ENCODE assay signal across 19 mouse cellular contexts in genomic region chr6:83092416-83093127, GRCm38 (mm10). TPM values are rescaled to one million over a fixed set of nuclear protein-coding genes. Genes with fewer than 3 reads are reported as not detected.
A peak's percentile ranks its signal among the peaks of the same experiment; 100 is the strongest.
DNase-seq lines count a peak whose midpoint lies in the region; ATAC-seq and TF ChIP-seq lines count a peak whose summit lies in the region.
"Had no signal": no experiment of that assay in that cellular context is flagged by ENCODE, and none has a peak within 500 bp of the region (broad histone marks: within the 10 kb centered on the region; RNA-seq: fewer than 3 reads in every experiment).

No protein-coding gene starts in this region.

- no peak overlapping the region for H3K9ac ChIP-seq in stomach, embryonic 16.5 days (ENCODE audit: low read length)
- no peak overlapping the region for H3K9ac ChIP-seq in stomach, postnatal 0 days (ENCODE audit: low read length)
- H3K9ac ChIP-seq: embryonic facial prominence, embryonic 15.5 days; forebrain, embryonic 12.5 days; hindbrain, embryonic 12.5 days; liver, embryonic 15.5 days; midbrain, embryonic 15.5 days had no signal

- no peaks in the 10 kb centered on the region for H3K9me3 ChIP-seq in stomach, embryonic 16.5 days (replicated peaks; ENCODE audit: control insufficient read depth, low read length)
- H3K9me3 ChIP-seq in stomach, postnatal 0 days (ENCODE audit: control insufficient read depth, low read length), result no peaks in the 10 kb centered on the region
- H3K9me3 ChIP-seq in midbrain, embryonic 10.5 days (replicated peaks), result no peaks in the 10 kb centered on the region
- H3K9me3 ChIP-seq: embryonic facial prominence, embryonic 15.5 days; forebrain, embryonic 12.5 days; limb, embryonic 10.5 days; liver, embryonic 15.5 days; midbrain, embryonic 15.5 days had no signal

- H3K4me3 ChIP-seq in kidney, adult 2 months (ENCODE audit: insufficient read depth, low read depth, low read length), result no peak overlapping the region
- H3K4me3 ChIP-seq in stomach, embryonic 16.5 days (replicated peaks; ENCODE audit: low read length), result no peak overlapping the region
- H3K4me3 ChIP-seq in stomach, postnatal 0 days (ENCODE audit: low read depth, low read length), result no peak overlapping the region
- H3K4me3 ChIP-seq in midbrain, embryonic 10.5 days, result no peak overlapping the region
- H3K4me3 ChIP-seq: embryonic facial prominence, embryonic 15.5 days; forebrain, embryonic 12.5 days; hindbrain, embryonic 12.5 days; limb, embryonic 10.5 days; liver, embryonic 15.5 days; midbrain, embryonic 15.5 days had no signal

- DNase-seq in adrenal gland, postnatal 36 days, result peak; percentile 59 to 75
- no peak for DNase-seq in adrenal gland, adult 8-10 months
- peak; percentile 59 for DNase-seq in kidney, adult 2 months
- DNase-seq in kidney, adult 11 months, result no peak
- DNase-seq in stomach, postnatal 0 days (ENCODE audit: low spot score), result no peak
- DNase-seq in midbrain, embryonic 10.5 days (ENCODE audit: low spot score), result no peak
- no peak for DNase-seq in thymus, postnatal 10 days (ENCODE audit: low spot score in 2 of 2)
- DNase-seq: cerebellum, adult 11-12 months; heart, adult 18-20 months; thymus, postnatal 36 days had no signal

- TF ChIP-seq CTCF in kidney, adult 2 months (conservative IDR thresholded peaks at IDR 0.05; ENCODE audit: insufficient read depth, insufficient read length, low read depth, low read length), result no peak
- TF ChIP-seq CTCF in stomach, postnatal 0 days (IDR thresholded peaks at IDR 0.05; ENCODE audit: low read depth), result no peak

- H3K27ac ChIP-seq in kidney, adult 2 months (ENCODE audit: insufficient read depth, low read depth, low read length), result 0 out of 2 replicates have a peak overlapping the region, but pooled peaks have one; percentile 17
- H3K27ac ChIP-seq in stomach, embryonic 16.5 days (ENCODE audit: low read length), result no peak overlapping the region
- no peak overlapping the region for H3K27ac ChIP-seq in stomach, postnatal 0 days (replicated peaks)
- H3K27ac ChIP-seq in midbrain, embryonic 10.5 days (replicated peaks), result no peak overlapping the region
- H3K27ac ChIP-seq: embryonic facial prominence, embryonic 15.5 days; forebrain, embryonic 12.5 days; hindbrain, embryonic 12.5 days; limb, embryonic 10.5 days; liver, embryonic 15.5 days; midbrain, embryonic 15.5 days had no signal

- no peaks in the 10 kb centered on the region for H3K27me3 ChIP-seq in kidney, adult 2 months (replicated peaks; ENCODE audit: control insufficient read depth, insufficient read depth, low read length)
- peaks cover 24% of the 10 kb centered on the region for H3K27me3 ChIP-seq in stomach, embryonic 16.5 days (ENCODE audit: control insufficient read depth, insufficient read depth, low read length)
- H3K27me3 ChIP-seq in stomach, postnatal 0 days (ENCODE audit: control insufficient read depth, insufficient read depth, low read length), result peaks cover 9% of the 10 kb centered on the region; the same call in 1 of the 2 replicates
- H3K27me3 ChIP-seq in midbrain, embryonic 10.5 days (ENCODE audit: low read depth, poor library complexity, severe bottlenecking), result peaks cover 56% of the 10 kb centered on the region

- WGBS in kidney, adult 2 months, result 17% methylated on average over 6 of the region's 6 CpGs
- WGBS in stomach, embryonic 16.5 days, result 24% methylated on average over 6 of the region's 6 CpGs
- 27% methylated on average over 6 of the region's 6 CpGs for WGBS in stomach, postnatal 0 days
- 55% methylated on average over 6 of the region's 6 CpGs for WGBS in midbrain, embryonic 10.5 days

- no peak overlapping the region for H3K4me2 ChIP-seq in stomach, embryonic 16.5 days (ENCODE audit: low read depth, low read length)
- H3K4me2 ChIP-seq in stomach, postnatal 0 days (replicated peaks; ENCODE audit: low read depth), result no peak overlapping the region
- H3K4me2 ChIP-seq: embryonic facial prominence, embryonic 15.5 days; forebrain, embryonic 12.5 days; hindbrain, embryonic 12.5 days; liver, embryonic 15.5 days; midbrain, embryonic 15.5 days had no signal

- 0 out of 2 replicates have a peak, but pooled peaks cover 3% of the 10 kb centered on the region for H3K4me1 ChIP-seq in kidney, adult 2 months (ENCODE audit: control insufficient read depth, insufficient read depth, low read length)
- 0 out of 2 replicates have a peak, but pooled peaks cover under 1% of the 10 kb centered on the region for H3K4me1 ChIP-seq in stomach, embryonic 16.5 days (ENCODE audit: control insufficient read depth, insufficient read depth, low read length)
- H3K4me1 ChIP-seq in stomach, postnatal 0 days (replicated peaks; ENCODE audit: control insufficient read depth, insufficient read depth), result no peaks in the 10 kb centered on the region
- peaks cover 8% of the 10 kb centered on the region for H3K4me1 ChIP-seq in midbrain, embryonic 10.5 days

- no peak for TF ChIP-seq POLR2A in kidney, adult 2 months (IDR thresholded peaks at IDR 0.05; ENCODE audit: low read depth, low read length)

- no peak for TF ChIP-seq EP300 in stomach, postnatal 0 days (optimal IDR thresholded peaks at IDR 0.05)

- 0 out of 2 replicates have a peak, but pooled peaks have one; percentile 47 for ATAC-seq in stomach, embryonic 16.5 days (ENCODE audit: insufficient read depth, low FRiP score)
- no peak for ATAC-seq in stomach, postnatal 0 days (ENCODE audit: low FRiP score, low TSS enrichment)
- ATAC-seq: intestine, postnatal 0 days; midbrain, embryonic 15.5 days had no signal

- no peaks in the 10 kb centered on the region for H3K36me3 ChIP-seq in kidney, adult 2 months (ENCODE audit: control insufficient read depth, insufficient read depth, low read length)
- H3K36me3 ChIP-seq in stomach, embryonic 16.5 days (ENCODE audit: control insufficient read depth, insufficient read depth, low read length), result no peaks in the 10 kb centered on the region
- H3K36me3 ChIP-seq in stomach, postnatal 0 days (ENCODE audit: control insufficient read depth, insufficient read depth, low read length), result no peaks in the 10 kb centered on the region
- H3K36me3 ChIP-seq in midbrain, embryonic 10.5 days, result no peaks in the 10 kb centered on the region
- H3K36me3 ChIP-seq: embryonic facial prominence, embryonic 15.5 days; forebrain, embryonic 12.5 days; hindbrain, embryonic 12.5 days; limb, embryonic 10.5 days; liver, embryonic 15.5 days; midbrain, embryonic 15.5 days had no signal

RNA-seq across cellular contexts. Expression of gene Lbx2, which starts 6.4 kb away (rescaled TPM):
- 10 to 100 TPM in 1 of 2 experiments, 1 to 10 TPM in 1; 7.9 to 15.5 TPM for total RNA-seq in adrenal gland, postnatal 36 days (2021)
- 10 to 100 TPM; 16.7 to 24.9 (median 19.6) TPM for total RNA-seq in adrenal gland, adult 8-10 months (2022)
- polyA plus RNA-seq in kidney, adult 2 months (2012; rRNA removed), result 1.4 and 2.5 TPM in 2 replicates
- polyA plus RNA-seq in stomach, embryonic 16.5 days (2015; fragmentation: Nextera tagmentation; extraction: Ambion mirVana), result 0.58 and 0.65 TPM in 2 replicates
- polyA plus RNA-seq in stomach, postnatal 0 days (2015; fragmentation: Nextera tagmentation; extraction: Ambion mirVana), result 0.53 and 0.56 TPM in 2 replicates
- polyA plus RNA-seq in midbrain, embryonic 10.5 days (2016; fragmentation: Nextera tagmentation; extraction: Ambion mirVana), result 0.29 and 0.73 TPM in 2 replicates
- total RNA-seq: common myeloid progenitor, adult 5-6 weeks had no signal
- polyA plus RNA-seq: hindbrain, embryonic 12.5 days; midbrain, embryonic 15.5 days had no signal

RNA-seq across cellular contexts. Expression of gene Ccdc142, which starts 8.8 kb away (rescaled TPM):
- 1 to 10 TPM; 3.6 to 4.1 TPM for total RNA-seq in adrenal gland, postnatal 36 days (2021)
- 10 to 100 TPM in 2 of 4 experiments, 1 to 10 TPM in 2; 5.3 to 14.2 (median 9.7) TPM for total RNA-seq in adrenal gland, adult 8-10 months (2022)
- polyA plus RNA-seq in kidney, adult 2 months (2012; rRNA removed), result 3.0 and 5.9 TPM in 2 replicates
- 1.2 and 1.5 TPM in 2 replicates for polyA plus RNA-seq in stomach, embryonic 16.5 days (2015; fragmentation: Nextera tagmentation; extraction: Ambion mirVana)
- polyA plus RNA-seq in stomach, postnatal 0 days (2015; fragmentation: Nextera tagmentation; extraction: Ambion mirVana), result 1.1 and 1.4 TPM in 2 replicates
- polyA plus RNA-seq in midbrain, embryonic 10.5 days (2016; fragmentation: Nextera tagmentation; extraction: Ambion mirVana), result 2.0 and 3.1 TPM in 2 replicates

RNA-seq across cellular contexts. Expression of gene Gm42688, which starts 8.8 kb away (rescaled TPM):
- total RNA-seq in adrenal gland, postnatal 36 days (2021), result 1 to 10 TPM; 5.2 to 5.9 TPM
- 10 to 100 TPM in 2 of 4 experiments, 1 to 10 TPM in 2; 5.9 to 14.3 (median 10.1) TPM for total RNA-seq in adrenal gland, adult 8-10 months (2022)
- polyA plus RNA-seq in kidney, adult 2 months (2012; rRNA removed), result 4.3 and 4.4 TPM in 2 replicates
- polyA plus RNA-seq in stomach, embryonic 16.5 days (2015; fragmentation: Nextera tagmentation; extraction: Ambion mirVana), result 1.8 TPM in 2 replicates
- 1.1 and 1.3 TPM in 2 replicates for polyA plus RNA-seq in stomach, postnatal 0 days (2015; fragmentation: Nextera tagmentation; extraction: Ambion mirVana)
- 2.4 and 3.1 TPM in 2 replicates for polyA plus RNA-seq in midbrain, embryonic 10.5 days (2016; fragmentation: Nextera tagmentation; extraction: Ambion mirVana)

RNA-seq across cellular contexts. Expression of gene Pcgf1, which starts 14.9 kb away (rescaled TPM):
- total RNA-seq in adrenal gland, postnatal 36 days (2021), result 10 to 100 TPM; 30.9 to 38.9 TPM
- 10 to 100 TPM; 50.4 to 79.1 (median 66.0) TPM for total RNA-seq in adrenal gland, adult 8-10 months (2022)
- 18.6 and 20.5 TPM in 2 replicates for polyA plus RNA-seq in kidney, adult 2 months (2012; rRNA removed)
- polyA plus RNA-seq in stomach, embryonic 16.5 days (2015; fragmentation: Nextera tagmentation; extraction: Ambion mirVana), result 25.1 and 28.8 TPM in 2 replicates
- polyA plus RNA-seq in stomach, postnatal 0 days (2015; fragmentation: Nextera tagmentation; extraction: Ambion mirVana), result 13.1 and 14.0 TPM in 2 replicates
- 36.5 and 37.7 TPM in 2 replicates for polyA plus RNA-seq in midbrain, embryonic 10.5 days (2016; fragmentation: Nextera tagmentation; extraction: Ambion mirVana)

RNA-seq across cellular contexts. Expression of gene Mrpl53, which starts 16.3 kb away (rescaled TPM):
- total RNA-seq in adrenal gland, postnatal 36 days (2021), result 100 to 1,000 TPM; 103 to 109 TPM
- 100 to 1,000 TPM in 1 of 4 experiments, 10 to 100 TPM in 3; 81.6 to 113 (median 89.5) TPM for total RNA-seq in adrenal gland, adult 8-10 months (2022)
- polyA plus RNA-seq in kidney, adult 2 months (2012; rRNA removed), result 91.1 and 91.7 TPM in 2 replicates
- 115 and 123 TPM in 2 replicates for polyA plus RNA-seq in stomach, embryonic 16.5 days (2015; fragmentation: Nextera tagmentation; extraction: Ambion mirVana)
- 108 and 117 TPM in 2 replicates for polyA plus RNA-seq in stomach, postnatal 0 days (2015; fragmentation: Nextera tagmentation; extraction: Ambion mirVana)
- 148 and 153 TPM in 2 replicates for polyA plus RNA-seq in midbrain, embryonic 10.5 days (2016; fragmentation: Nextera tagmentation; extraction: Ambion mirVana)

Comparison
In these comparisons a context has a peak if more than half of its experiments do, and no peak if none do; other contexts are left out.
1. DNase-seq: peak in adrenal gland, postnatal 36 days (2 of 2) and kidney, adult 2 months (single experiment); none in adrenal gland, adult 8-10 months (single experiment), kidney, adult 11 months (single experiment), stomach, postnatal 0 days (single experiment), midbrain, embryonic 10.5 days (single experiment) and thymus, postnatal 10 days (0 of 2).